ENCODE assay signal across 14 mouse cellular contexts in genomic region chr4:57892001-57892586, GRCm38 (mm10). TPM values are rescaled to one million over a fixed set of nuclear protein-coding genes. Genes with fewer than 3 reads are reported as not detected.
DNase-seq lines count a peak whose midpoint lies in the region; ATAC-seq and TF ChIP-seq lines count a peak whose summit lies in the region.
"Had no signal": no experiment of that assay in that cellular context is flagged by ENCODE, and none has a peak within 500 bp of the region (broad histone marks: within the 10 kb centered on the region; RNA-seq: fewer than 3 reads in every experiment).

No protein-coding gene starts in this region.

- H3K4me2 ChIP-seq in midbrain, embryonic 11.5 days = no peak overlapping the region
- H3K4me2 ChIP-seq in limb, embryonic 13.5 days (replicated peaks) = no peak overlapping the region
- peak overlapping the region; percentile 9; the same call in 1 of the 2 replicates for H3K4me2 ChIP-seq in neural tube, embryonic 13.5 days
- H3K4me2 ChIP-seq in stomach, postnatal 0 days (replicated peaks; ENCODE audit: low read depth) = no peak overlapping the region
- H3K4me2 ChIP-seq: heart, embryonic 15.5 days; hindbrain, embryonic 15.5 days had no signal

- no peak overlapping the region for H3K9ac ChIP-seq in midbrain, embryonic 11.5 days (ENCODE audit: low read length)
- H3K9ac ChIP-seq in limb, embryonic 13.5 days = no peak overlapping the region
- no peak overlapping the region for H3K9ac ChIP-seq in neural tube, embryonic 13.5 days
- H3K9ac ChIP-seq in stomach, postnatal 0 days (ENCODE audit: low read length) = no peak overlapping the region
- H3K9ac ChIP-seq: heart, embryonic 15.5 days; hindbrain, embryonic 15.5 days had no signal

- no peak for TF ChIP-seq EP300 in stomach, postnatal 0 days (optimal IDR thresholded peaks at IDR 0.05)

- 69% methylated on average over 10 of the region's 10 CpGs for WGBS in midbrain, embryonic 11.5 days
- 75% methylated on average over 10 of the region's 10 CpGs for WGBS in midbrain, embryonic 10.5 days
- WGBS in hindbrain, embryonic 10.5 days = 54% methylated on average over 10 of the region's 10 CpGs
- 53% methylated on average over 10 of the region's 10 CpGs for WGBS in limb, embryonic 13.5 days
- 46% methylated on average over 10 of the region's 10 CpGs for WGBS in neural tube, embryonic 13.5 days
- WGBS in stomach, postnatal 0 days = 86% methylated on average over 10 of the region's 10 CpGs

- H3K27ac ChIP-seq in midbrain, embryonic 11.5 days (ENCODE audit: low read depth, low read length) = no peak overlapping the region
- no peak overlapping the region for H3K27ac ChIP-seq in midbrain, embryonic 10.5 days (replicated peaks)
- H3K27ac ChIP-seq in hindbrain, embryonic 10.5 days = peak overlapping the region; percentile 62; the same call in 1 of the 2 replicates
- peak overlapping the region; percentile 10; the same call in 1 of the 2 replicates for H3K27ac ChIP-seq in limb, embryonic 13.5 days
- H3K27ac ChIP-seq in neural tube, embryonic 13.5 days (replicated peaks) = peak overlapping the region; percentile 56; the same call in 1 of the 2 replicates
- no peak overlapping the region for H3K27ac ChIP-seq in stomach, postnatal 0 days (replicated peaks)
- H3K27ac ChIP-seq: heart, embryonic 15.5 days; hindbrain, embryonic 15.5 days had no signal

- ATAC-seq in midbrain, embryonic 11.5 days (ENCODE audit: low FRiP score) = peak; percentile 44; the same call in 1 of the 2 replicates
- ATAC-seq in limb, embryonic 13.5 days (ENCODE audit: low FRiP score, low read depth) = no peak
- peak; percentile 80 for ATAC-seq in neural tube, embryonic 13.5 days (ENCODE audit: low read depth)
- ATAC-seq in stomach, postnatal 0 days (ENCODE audit: low FRiP score, low TSS enrichment) = no peak

- no peak for TF ChIP-seq CTCF in stomach, postnatal 0 days (IDR thresholded peaks at IDR 0.05; ENCODE audit: low read depth)

- H3K4me3 ChIP-seq in midbrain, embryonic 11.5 days (ENCODE audit: low read depth, low read length) = no peak overlapping the region
- H3K4me3 ChIP-seq in midbrain, embryonic 10.5 days = no peak overlapping the region
- no peak overlapping the region for H3K4me3 ChIP-seq in hindbrain, embryonic 10.5 days
- no peak overlapping the region for H3K4me3 ChIP-seq in limb, embryonic 13.5 days
- no peak overlapping the region for H3K4me3 ChIP-seq in neural tube, embryonic 13.5 days
- H3K4me3 ChIP-seq in stomach, postnatal 0 days (ENCODE audit: low read depth, low read length) = no peak overlapping the region
- H3K4me3 ChIP-seq: heart, embryonic 15.5 days; hindbrain, embryonic 15.5 days had no signal

- DNase-seq in midbrain, embryonic 11.5 days (ENCODE audit: low spot score, missing footprints) = no peak
- DNase-seq in midbrain, embryonic 10.5 days (ENCODE audit: low spot score) = no peak
- peak; percentile 37 for DNase-seq in hindbrain, embryonic 10.5 days (ENCODE audit: low spot score)
- no peak for DNase-seq in spleen, adult 12 weeks (ENCODE audit: low spot score)
- no peak for DNase-seq in layer of hippocampus, postnatal 14 days (ENCODE audit: low spot score in 2 of 2)
- no peak for DNase-seq in stomach, postnatal 0 days (ENCODE audit: low spot score)
- DNase-seq: cerebellum, adult 9-10 months; kidney, adult 9 months; liver; lung, postnatal 4 days had no signal

- no peaks in the 10 kb centered on the region for H3K27me3 ChIP-seq in midbrain, embryonic 11.5 days (ENCODE audit: control insufficient read depth, insufficient read depth, low read length)
- H3K27me3 ChIP-seq in midbrain, embryonic 10.5 days (ENCODE audit: low read depth, poor library complexity, severe bottlenecking) = no peaks in the 10 kb centered on the region
- no peaks in the 10 kb centered on the region for H3K27me3 ChIP-seq in hindbrain, embryonic 10.5 days (ENCODE audit: insufficient read depth, poor library complexity, severe bottlenecking)
- no peaks in the 10 kb centered on the region for H3K27me3 ChIP-seq in limb, embryonic 13.5 days
- no peaks in the 10 kb centered on the region for H3K27me3 ChIP-seq in neural tube, embryonic 13.5 days
- H3K27me3 ChIP-seq in stomach, postnatal 0 days (ENCODE audit: control insufficient read depth, insufficient read depth, low read length) = no peaks in the 10 kb centered on the region
- H3K27me3 ChIP-seq: heart, embryonic 15.5 days; hindbrain, embryonic 15.5 days had no signal

- H3K9me3 ChIP-seq in midbrain, embryonic 11.5 days (ENCODE audit: control insufficient read depth, low read length) = no peaks in the 10 kb centered on the region
- no peaks in the 10 kb centered on the region for H3K9me3 ChIP-seq in midbrain, embryonic 10.5 days (replicated peaks)
- no peaks in the 10 kb centered on the region for H3K9me3 ChIP-seq in hindbrain, embryonic 10.5 days
- no peaks in the 10 kb centered on the region for H3K9me3 ChIP-seq in limb, embryonic 13.5 days
- H3K9me3 ChIP-seq in neural tube, embryonic 13.5 days = no peaks in the 10 kb centered on the region
- no peaks in the 10 kb centered on the region for H3K9me3 ChIP-seq in stomach, postnatal 0 days (ENCODE audit: control insufficient read depth, low read length)
- H3K9me3 ChIP-seq: heart, embryonic 15.5 days; hindbrain, embryonic 15.5 days had no signal

- no peaks in the 10 kb centered on the region for H3K36me3 ChIP-seq in midbrain, embryonic 11.5 days (ENCODE audit: control insufficient read depth, insufficient read depth, low read length)
- H3K36me3 ChIP-seq in midbrain, embryonic 10.5 days = peaks cover 5% of the 10 kb centered on the region; the same call in 1 of the 2 replicates
- H3K36me3 ChIP-seq in hindbrain, embryonic 10.5 days = peaks cover 15% of the 10 kb centered on the region
- H3K36me3 ChIP-seq in limb, embryonic 13.5 days = peaks cover 4% of the 10 kb centered on the region
- H3K36me3 ChIP-seq in neural tube, embryonic 13.5 days = no peaks in the 10 kb centered on the region
- H3K36me3 ChIP-seq in stomach, postnatal 0 days (ENCODE audit: control insufficient read depth, insufficient read depth, low read length) = peaks cover 3% of the 10 kb centered on the region; the same call in 1 of the 2 replicates
- H3K36me3 ChIP-seq: hindbrain, embryonic 15.5 days had no signal

- peaks cover 10% of the 10 kb centered on the region for H3K4me1 ChIP-seq in midbrain, embryonic 11.5 days (ENCODE audit: control insufficient read depth, insufficient read depth, low read length)
- peaks cover 35% of the 10 kb centered on the region for H3K4me1 ChIP-seq in midbrain, embryonic 10.5 days
- peaks cover 27% of the 10 kb centered on the region for H3K4me1 ChIP-seq in hindbrain, embryonic 10.5 days (replicated peaks)
- peaks cover 23% of the 10 kb centered on the region for H3K4me1 ChIP-seq in limb, embryonic 13.5 days
- peaks cover 26% of the 10 kb centered on the region for H3K4me1 ChIP-seq in neural tube, embryonic 13.5 days (replicated peaks)
- peaks cover 2% of the 10 kb centered on the region; the same call in 1 of the 2 replicates for H3K4me1 ChIP-seq in stomach, postnatal 0 days (replicated peaks; ENCODE audit: control insufficient read depth, insufficient read depth)

RNA-seq across cellular contexts. Expression of gene D630039A03Rik, which starts 24.0 kb away (rescaled TPM):
- polyA plus RNA-seq in midbrain, embryonic 11.5 days (2014; fragmentation: Nextera tagmentation; extraction: Ambion mirVana) = 0.04 TPM in 1 of 2 replicates, not detected in the other
- polyA plus RNA-seq in midbrain, embryonic 10.5 days (2016; fragmentation: Nextera tagmentation; extraction: Ambion mirVana) = 0.07 and 0.10 TPM in 2 replicates
- 0.24 and 0.36 TPM in 2 replicates for polyA plus RNA-seq in hindbrain, embryonic 10.5 days (2016; fragmentation: Nextera tagmentation; extraction: Ambion mirVana)
- 0.34 and 0.42 TPM in 2 replicates for polyA plus RNA-seq in limb, embryonic 13.5 days (2015; fragmentation: Nextera tagmentation; extraction: Ambion mirVana)
- 0.23 and 0.35 TPM in 2 replicates for polyA plus RNA-seq in neural tube, embryonic 13.5 days (2015; fragmentation: Nextera tagmentation; extraction: Ambion mirVana)
- under 1 TPM; 0.26 to 0.48 TPM for total RNA-seq in layer of hippocampus, postnatal 14 days (2021)
- polyA plus RNA-seq in stomach, postnatal 0 days (2015; fragmentation: Nextera tagmentation; extraction: Ambion mirVana) = 12.7 and 14.2 TPM in 2 replicates

Comparison
In these comparisons a context has a peak if more than half of its experiments do, and no peak if none do; other contexts are left out.
1. ATAC-seq: peak in midbrain, embryonic 11.5 days (single experiment) and neural tube, embryonic 13.5 days (single experiment); none in limb, embryonic 13.5 days (single experiment) and stomach, postnatal 0 days (single experiment).
2. H3K27ac ChIP-seq: peak in hindbrain, embryonic 10.5 days (single experiment), limb, embryonic 13.5 days (single experiment) and neural tube, embryonic 13.5 days (single experiment); none in midbrain, embryonic 11.5 days (single experiment), midbrain, embryonic 10.5 days (single experiment) and stomach, postnatal 0 days (single experiment).